Mouse (Mus musculus): Measurements from ENCODE around the gene Dennd5b. TPM values are rescaled to one million over a fixed set of nuclear protein-coding genes. Genes with fewer than 3 reads are reported as not detected.
"Not testable (repeated sequence)": the region's sequence is repeated elsewhere in the genome, so short reads cannot be mapped to it uniquely, and the experiment has no call there.

The Dennd5b gene
- polyA plus RNA-seq, 1 experiment from 2014 or later: 10.3 TPM

DNA sequence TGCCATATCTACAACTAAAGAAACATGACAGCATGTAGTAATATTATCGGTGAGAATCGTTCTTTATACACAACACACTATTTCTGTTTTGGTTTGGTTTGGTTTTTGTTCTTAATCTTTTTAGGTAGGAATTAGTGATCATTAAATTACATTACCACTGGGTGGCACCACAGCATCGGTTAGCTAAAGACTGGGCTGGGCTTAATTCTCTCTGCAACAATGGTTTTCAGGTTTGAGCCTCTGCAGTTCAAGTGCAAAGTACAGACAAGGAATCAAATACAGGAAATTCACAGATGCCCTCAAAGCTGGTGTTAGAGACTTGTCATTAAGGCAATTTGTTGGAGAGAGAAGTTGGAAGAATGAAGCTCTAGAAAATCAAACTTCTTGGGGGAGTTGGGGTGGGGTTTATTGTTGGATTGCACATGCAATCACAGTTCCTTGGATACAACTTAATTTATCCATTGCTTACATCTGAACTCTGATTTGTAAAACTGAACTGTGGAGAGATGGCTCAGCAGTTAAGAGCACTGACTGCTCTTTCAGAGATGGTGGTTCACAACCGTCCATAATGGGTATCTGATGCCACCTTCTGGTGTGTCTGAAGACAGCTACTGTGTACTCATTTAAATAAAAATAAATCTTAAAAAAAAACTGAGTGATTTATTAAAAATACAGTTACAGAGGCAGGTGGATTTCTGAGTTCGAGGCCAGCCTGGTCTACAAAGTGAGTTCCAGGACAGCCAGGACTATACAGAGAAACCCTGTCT lies 31.0 kb upstream of the Dennd5b start:
- no peaks in the 10 kb centered on the region for H3K9me3 ChIP-seq (replicated peaks)
- no peak overlapping the region for H3K4me2 ChIP-seq
- H3K4me1 ChIP-seq (replicated peaks): peaks cover 19% of the 10 kb centered on the region
- no peak overlapping the region for H3K4me3 ChIP-seq
- no peak for ATAC-seq (ENCODE audit: insufficient number of reproducible peaks, low FRiP score)
- H3K27ac ChIP-seq (ENCODE audit: poor library complexity, severe bottlenecking): no peak overlapping the region
- no peaks in the 10 kb centered on the region for H3K27me3 ChIP-seq (replicated peaks)
- 29% methylated on average over 5 of the region's 5 CpGs for WGBS
- H3K36me3 ChIP-seq: no peaks in the 10 kb centered on the region
- H3K9ac ChIP-seq: no peak overlapping the region

DNA sequence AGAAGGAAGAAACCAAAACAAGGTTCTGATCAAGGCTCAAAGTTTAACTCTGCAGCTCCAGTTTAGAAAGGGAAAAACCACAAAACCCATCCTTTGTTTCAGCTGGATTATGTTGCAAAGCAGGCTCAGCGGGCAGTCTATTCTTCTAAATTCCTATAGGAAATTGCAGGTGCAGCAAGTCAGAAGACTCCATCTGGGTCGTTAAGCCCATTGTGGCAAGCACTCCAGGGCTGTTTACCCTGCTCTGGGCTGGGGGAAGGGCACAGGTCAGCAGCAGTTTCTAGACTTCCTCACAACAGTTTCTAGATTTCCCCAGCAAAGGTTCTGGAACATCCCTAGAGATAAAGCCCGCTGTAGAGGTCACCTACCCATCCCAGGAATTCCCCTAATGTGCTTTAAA lies 29.6 kb upstream of the Dennd5b start:
- no peaks in the 10 kb centered on the region for H3K9me3 ChIP-seq (replicated peaks)
- no peak for ATAC-seq (ENCODE audit: insufficient number of reproducible peaks, low FRiP score)
- WGBS: 37% methylated on average over 3 of the region's 3 CpGs
- H3K27me3 ChIP-seq (replicated peaks): no peaks in the 10 kb centered on the region
- no peak overlapping the region for H3K27ac ChIP-seq (ENCODE audit: poor library complexity, severe bottlenecking)
- no peak overlapping the region for H3K9ac ChIP-seq
- no peaks in the 10 kb centered on the region for H3K36me3 ChIP-seq
- H3K4me3 ChIP-seq: no peak overlapping the region
- H3K4me2 ChIP-seq: no peak overlapping the region
- H3K4me1 ChIP-seq (replicated peaks): peaks cover 19% of the 10 kb centered on the region

DNA sequence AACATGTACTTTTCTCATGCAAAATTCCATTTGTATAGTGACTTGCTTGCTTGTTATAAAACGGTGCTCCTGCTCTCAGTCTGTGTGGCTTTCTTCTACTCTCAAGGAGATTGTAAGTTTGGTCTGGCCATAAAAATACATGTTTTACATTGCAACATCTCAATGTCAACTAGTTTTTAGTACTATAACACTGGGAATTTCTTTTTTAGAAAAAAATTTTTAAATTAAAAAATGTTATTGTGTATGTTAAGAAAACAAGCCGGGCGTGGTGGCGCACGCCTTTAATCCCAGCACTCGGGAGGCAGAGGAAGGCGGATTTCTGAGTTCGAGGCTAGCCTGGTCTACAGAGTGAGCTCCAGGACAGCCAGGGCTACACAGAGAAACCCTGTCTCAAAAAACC lies 28.4 kb upstream of the Dennd5b start, which contains the start of gene Gm10203:
Gene Gm10203 (plus strand): TSS at position 301 of the 400 bp plus-strand sequence.
- ATAC-seq (ENCODE audit: insufficient number of reproducible peaks, low FRiP score); H3K4me1 ChIP-seq (replicated peaks); H3K27me3 ChIP-seq (replicated peaks); H3K9me3 ChIP-seq (replicated peaks); H3K9ac ChIP-seq; H3K27ac ChIP-seq (ENCODE audit: poor library complexity, severe bottlenecking); H3K4me2 ChIP-seq; H3K4me3 ChIP-seq; H3K36me3 ChIP-seq: not testable (repeated sequence)
- 84% methylated on average over 8 of the region's 8 CpGs for WGBS

DNA sequence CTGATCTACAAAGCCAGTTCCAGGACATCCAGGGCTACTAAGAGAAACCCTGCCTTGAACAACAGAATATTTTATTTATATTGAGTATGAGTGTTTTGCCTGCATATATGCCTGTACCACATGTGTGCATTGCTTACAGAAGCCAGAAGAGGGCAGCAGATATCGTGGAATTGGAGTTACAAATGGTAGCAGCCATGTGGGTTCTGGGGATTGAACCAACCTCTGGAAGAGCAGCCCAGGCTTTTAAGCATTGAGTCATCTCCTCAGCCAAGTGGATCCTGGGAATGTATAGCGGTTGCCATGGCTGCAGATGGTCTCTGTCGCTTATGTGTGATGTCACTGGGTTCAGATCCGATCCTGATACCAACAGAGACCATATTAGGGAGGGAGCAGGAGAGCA lies 25.2 kb upstream of the Dennd5b start:
- H3K4me1 ChIP-seq (replicated peaks): no peaks in the 10 kb centered on the region
- no peak overlapping the region for H3K27ac ChIP-seq (ENCODE audit: poor library complexity, severe bottlenecking)
- H3K27me3 ChIP-seq (replicated peaks): no peaks in the 10 kb centered on the region
- no peaks in the 10 kb centered on the region for H3K9me3 ChIP-seq (replicated peaks)
- H3K4me3 ChIP-seq: no peak overlapping the region
- no peak overlapping the region for H3K9ac ChIP-seq
- H3K4me2 ChIP-seq: no peak overlapping the region
- no peaks in the 10 kb centered on the region for H3K36me3 ChIP-seq
- ATAC-seq (ENCODE audit: insufficient number of reproducible peaks, low FRiP score): no peak
- WGBS: 60% methylated on average over 4 of the region's 4 CpGs

DNA sequence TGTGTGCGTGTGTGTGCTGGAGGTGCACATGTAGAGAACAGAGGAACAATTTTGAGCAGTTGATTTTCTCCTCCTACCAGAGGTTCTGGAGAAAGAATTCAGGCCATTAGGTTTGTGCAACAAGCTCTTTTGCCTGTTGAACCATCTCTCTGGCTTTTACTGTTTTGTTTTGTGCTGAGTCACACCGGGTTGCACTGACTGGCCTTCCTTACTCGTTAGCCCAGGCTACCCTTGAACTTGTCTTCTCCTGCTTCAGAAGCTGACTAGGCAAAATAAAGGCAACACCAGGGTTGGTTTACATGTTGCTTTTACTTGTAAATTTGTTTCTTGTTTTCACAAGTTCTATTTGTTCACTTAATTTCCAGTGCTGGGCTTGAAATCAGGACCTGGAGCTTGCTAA lies 21.6 kb upstream of the Dennd5b start:
- ATAC-seq (ENCODE audit: insufficient number of reproducible peaks, low FRiP score): no peak
- Histone ChIP-seq H3K4me2 (no peak overlapping the region), H3K27ac (ENCODE audit: poor library complexity, severe bottlenecking) (no peak overlapping the region), H3K9ac (no peak overlapping the region), H3K36me3 (no peaks in the 10 kb centered on the region), H3K27me3 (replicated peaks) (no peaks in the 10 kb centered on the region), H3K4me1 (replicated peaks) (no peaks in the 10 kb centered on the region), H3K4me3 (no peak overlapping the region), H3K9me3 (replicated peaks) (no peaks in the 10 kb centered on the region)
- 82% methylated on average over 3 of the region's 3 CpGs for WGBS

DNA sequence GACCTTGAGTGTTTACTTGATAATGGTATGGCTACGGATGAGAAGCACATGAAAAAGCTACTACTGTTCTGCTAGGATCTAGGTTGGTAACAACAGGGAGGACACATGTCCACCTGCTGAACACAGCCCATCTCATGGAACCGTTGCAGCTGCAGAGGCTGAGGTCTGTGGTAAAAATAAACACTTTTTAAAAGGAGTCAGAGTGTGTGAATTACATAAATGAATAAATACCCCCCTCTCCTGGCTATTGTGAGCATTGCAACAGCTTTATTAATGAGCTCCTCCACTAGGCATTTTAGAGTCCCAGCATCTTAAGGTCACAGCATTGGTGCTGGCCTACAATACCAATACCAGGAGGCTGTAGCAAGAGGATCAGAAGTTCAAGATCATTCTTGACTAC lies 18.4 kb upstream of the Dennd5b start:
- H3K9me3 ChIP-seq (replicated peaks): no peaks in the 10 kb centered on the region

DNA sequence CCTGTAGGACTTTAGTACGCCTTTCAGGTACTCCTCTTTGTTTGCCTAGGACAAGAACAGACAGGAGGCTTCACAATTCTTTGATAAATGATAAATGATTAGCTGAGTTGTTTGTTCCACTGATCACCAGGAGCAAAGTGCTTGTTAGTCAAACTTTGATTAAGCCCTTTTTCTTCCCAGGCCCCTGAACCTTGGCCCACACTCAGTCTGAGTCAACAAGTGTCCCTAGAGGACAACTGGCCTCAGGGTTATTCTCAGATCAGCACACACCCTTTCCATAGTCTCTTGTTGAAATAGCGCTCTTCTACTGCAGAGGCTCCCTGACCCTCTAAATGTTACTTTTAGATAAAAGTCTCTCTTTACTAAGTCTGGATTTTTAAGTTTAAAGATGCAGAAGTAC lies 17.5 kb upstream of the Dennd5b start:
- no peak for ATAC-seq (ENCODE audit: insufficient number of reproducible peaks, low FRiP score)
- Histone ChIP-seq H3K27me3 (replicated peaks) (no peaks in the 10 kb centered on the region), H3K4me2 (no peak overlapping the region), H3K9me3 (replicated peaks) (no peaks in the 10 kb centered on the region), H3K4me3 (no peak overlapping the region), H3K36me3 (no peaks in the 10 kb centered on the region), H3K4me1 (replicated peaks) (no peaks in the 10 kb centered on the region), H3K27ac (ENCODE audit: poor library complexity, severe bottlenecking) (no peak overlapping the region), H3K9ac (no peak overlapping the region)
- WGBS: 62% methylated on average over 2 of the region's 2 CpGs

More for the DNA sequence above, 18.4 kb upstream of the Dennd5b start:
- H3K27ac ChIP-seq (ENCODE audit: poor library complexity, severe bottlenecking): no peak overlapping the region
- H3K9ac ChIP-seq: no peak overlapping the region
- no peak overlapping the region for H3K4me2 ChIP-seq
- H3K4me1 ChIP-seq (replicated peaks): no peaks in the 10 kb centered on the region
- no peak overlapping the region for H3K4me3 ChIP-seq
- ATAC-seq (ENCODE audit: insufficient number of reproducible peaks, low FRiP score): no peak
- WGBS: 33% methylated on average over 2 of the region's 2 CpGs
- H3K36me3 ChIP-seq: no peaks in the 10 kb centered on the region
- no peaks in the 10 kb centered on the region for H3K27me3 ChIP-seq (replicated peaks)

DNA sequence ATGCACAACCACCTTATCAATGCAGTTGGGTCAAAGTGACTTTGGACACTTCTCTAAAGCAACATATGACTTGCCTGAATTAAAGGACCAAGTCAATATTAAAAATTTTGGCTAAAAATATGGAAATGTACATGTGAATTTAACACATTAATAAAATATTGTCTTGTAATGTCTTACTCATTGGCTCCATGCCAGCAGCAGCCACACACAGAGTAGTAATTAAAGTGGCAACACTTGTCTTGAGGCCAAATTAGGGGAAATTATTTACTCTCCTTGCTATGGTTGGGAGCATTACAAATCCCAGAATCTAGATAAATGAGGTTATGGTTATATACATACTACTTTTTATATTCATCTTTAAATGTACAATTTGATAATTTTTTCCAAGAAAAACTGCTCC lies 15.5 kb upstream of the Dennd5b start:
- H3K4me3 ChIP-seq: no peak overlapping the region

DNA sequence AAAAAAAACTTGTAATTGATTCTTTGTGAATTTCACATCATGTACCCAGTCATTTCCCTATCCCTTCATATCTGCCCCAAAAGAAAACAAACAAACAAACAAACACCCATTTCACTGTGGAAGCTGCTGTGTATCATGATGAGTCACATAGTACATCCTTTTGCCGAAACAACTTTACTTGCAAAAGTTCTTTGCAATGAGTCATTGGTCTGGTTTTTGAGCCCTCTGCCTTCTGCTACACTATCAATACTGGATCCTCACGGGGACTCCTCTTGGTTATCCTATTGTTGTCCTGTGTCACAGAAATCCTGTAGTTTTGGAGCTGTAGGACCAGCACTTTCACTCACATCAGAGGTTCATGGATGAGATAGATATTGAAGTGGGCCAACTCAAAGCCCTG lies 7.4 kb upstream of the Dennd5b start:
- ATAC-seq (ENCODE audit: insufficient number of reproducible peaks, low FRiP score): no peak
- no peaks in the 10 kb centered on the region for H3K9me3 ChIP-seq (replicated peaks)
- no peaks in the 10 kb centered on the region for H3K4me1 ChIP-seq (replicated peaks)
- no peaks in the 10 kb centered on the region for H3K36me3 ChIP-seq
- no peak overlapping the region for H3K4me2 ChIP-seq
- WGBS: 58% methylated on average over 2 of the region's 2 CpGs
- H3K9ac ChIP-seq: no peak overlapping the region
- no peak overlapping the region for H3K27ac ChIP-seq (ENCODE audit: poor library complexity, severe bottlenecking)
- H3K4me3 ChIP-seq: no peak overlapping the region
- H3K27me3 ChIP-seq (replicated peaks): no peaks in the 10 kb centered on the region

More for the DNA sequence above, 15.5 kb upstream of the Dennd5b start:
- H3K27me3 ChIP-seq (replicated peaks): no peaks in the 10 kb centered on the region
- no peaks in the 10 kb centered on the region for H3K9me3 ChIP-seq (replicated peaks)
- H3K27ac ChIP-seq (ENCODE audit: poor library complexity, severe bottlenecking): no peak overlapping the region
- ATAC-seq (ENCODE audit: insufficient number of reproducible peaks, low FRiP score): no peak
- H3K36me3 ChIP-seq: no peaks in the 10 kb centered on the region
- no peak overlapping the region for H3K4me2 ChIP-seq
- H3K9ac ChIP-seq: no peak overlapping the region
- no peaks in the 10 kb centered on the region for H3K4me1 ChIP-seq (replicated peaks)

DNA sequence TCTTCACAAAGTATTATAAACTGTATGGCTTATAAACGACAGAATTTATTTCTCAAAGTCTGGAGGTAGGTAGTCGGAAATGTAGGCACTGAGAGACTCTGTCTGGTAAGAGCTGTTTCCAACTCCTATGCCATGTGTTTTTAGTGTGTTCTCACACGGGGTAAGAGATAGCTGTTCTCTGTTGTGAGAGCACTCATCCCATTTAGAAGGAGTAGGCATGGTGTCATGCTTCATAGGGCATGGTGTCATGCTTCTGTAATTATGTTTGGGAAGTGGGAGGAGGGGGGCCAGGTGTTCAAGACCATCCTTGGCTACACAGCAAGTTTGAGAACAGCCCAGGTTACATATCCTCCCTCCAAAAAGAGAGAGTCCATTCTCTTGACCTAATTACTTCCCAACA lies 6.1 kb upstream of the Dennd5b start:
- no peak overlapping the region for H3K9ac ChIP-seq
- H3K9me3 ChIP-seq (replicated peaks): no peaks in the 10 kb centered on the region
- no peak overlapping the region for H3K4me2 ChIP-seq
- H3K27ac ChIP-seq (ENCODE audit: poor library complexity, severe bottlenecking): no peak overlapping the region
- no peak for ATAC-seq (ENCODE audit: insufficient number of reproducible peaks, low FRiP score)
- H3K27me3 ChIP-seq (replicated peaks): no peaks in the 10 kb centered on the region
- 66% methylated on average over 3 of the region's 3 CpGs for WGBS
- H3K4me1 ChIP-seq (replicated peaks): no peaks in the 10 kb centered on the region
- no peaks in the 10 kb centered on the region for H3K36me3 ChIP-seq
- H3K4me3 ChIP-seq: no peak overlapping the region

DNA sequence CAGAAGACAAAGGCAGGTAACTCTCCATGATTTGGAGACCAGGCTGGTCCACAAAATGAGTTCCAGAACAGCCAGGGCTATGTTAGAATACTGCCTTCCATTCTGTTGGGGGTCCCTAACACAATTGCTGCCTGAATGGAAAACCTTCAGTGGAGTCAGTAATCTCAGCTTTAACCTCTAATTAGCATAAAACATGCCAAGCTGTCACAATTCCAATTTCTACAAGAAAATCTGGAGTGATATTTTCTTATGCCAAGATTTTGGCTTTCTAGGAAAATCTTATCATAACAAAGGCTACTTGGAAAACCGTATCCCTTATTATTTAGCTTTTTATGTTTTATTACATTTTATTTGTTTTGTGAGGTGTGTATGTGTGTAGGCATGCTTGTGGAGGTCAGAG lies 2.0 kb upstream of the Dennd5b start:
- Histone ChIP-seq H3K9me3 (replicated peaks) (no peaks in the 10 kb centered on the region), H3K4me2 (no peak overlapping the region), H3K4me3 (no peak overlapping the region), H3K27ac (ENCODE audit: poor library complexity, severe bottlenecking) (no peak overlapping the region), H3K4me1 (replicated peaks) (no peaks in the 10 kb centered on the region), H3K27me3 (replicated peaks) (no peaks in the 10 kb centered on the region), H3K36me3 (no peaks in the 10 kb centered on the region), H3K9ac (no peak overlapping the region)
- 88% methylated on average over 1 of the region's 1 CpGs for WGBS
- no peak for ATAC-seq (ENCODE audit: insufficient number of reproducible peaks, low FRiP score)

DNA sequence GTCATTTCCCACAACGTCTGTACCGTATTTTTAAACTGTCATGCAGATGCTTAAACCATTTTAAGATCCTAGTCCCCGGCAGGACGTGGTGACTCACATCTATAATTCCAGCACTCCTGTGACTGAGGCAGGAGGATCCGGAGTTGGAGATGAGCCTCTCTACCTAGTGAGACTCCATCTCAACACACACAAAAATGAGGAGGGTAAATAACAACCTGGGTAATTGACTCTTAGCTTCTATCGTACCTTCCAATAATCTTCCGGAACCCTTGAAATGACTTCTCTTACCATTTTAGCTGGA lies 413 bp upstream of the Dennd5b start:
- H3K36me3 ChIP-seq: no peaks in the 10 kb centered on the region
- H3K4me3 ChIP-seq: peak overlapping the region; percentile 90
- peak overlapping the region; percentile 77 for H3K4me2 ChIP-seq
- 15% methylated on average over 7 of the region's 7 CpGs for WGBS
- no peaks in the 10 kb centered on the region for H3K9me3 ChIP-seq (replicated peaks)
- no peak for ATAC-seq (ENCODE audit: insufficient number of reproducible peaks, low FRiP score)
- H3K4me1 ChIP-seq (replicated peaks): no peaks in the 10 kb centered on the region
- peak overlapping the region; percentile 97 for H3K27ac ChIP-seq (ENCODE audit: poor library complexity, severe bottlenecking)
- H3K27me3 ChIP-seq (replicated peaks): no peaks in the 10 kb centered on the region
- peak overlapping the region; percentile 93 for H3K9ac ChIP-seq

All from heart, embryonic 12.5 days (tissue).